ENCODE assay signal across 8 mouse cellular contexts in the genomic region with DNA sequence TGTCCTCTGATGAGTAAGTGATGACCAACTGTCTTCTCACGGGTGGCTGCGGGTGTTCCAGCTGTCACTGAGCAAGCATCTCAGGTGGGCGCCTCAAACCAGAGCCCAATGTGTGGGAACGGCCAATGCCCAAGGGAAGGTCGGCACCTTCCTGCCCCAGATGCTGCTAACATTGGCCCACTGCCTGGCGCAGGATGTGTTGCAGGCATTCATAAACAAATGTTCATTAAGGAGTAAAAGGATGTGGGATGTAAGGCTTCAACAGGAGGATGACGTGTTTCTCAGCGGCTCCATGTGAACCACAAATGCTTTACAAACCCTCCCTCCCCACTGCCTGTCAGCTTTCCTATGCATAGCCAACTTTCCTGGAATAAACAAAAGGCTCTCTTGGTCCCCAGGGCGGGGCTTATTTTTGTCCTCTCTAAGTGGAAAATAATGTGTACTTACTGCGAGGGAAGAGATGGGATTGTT. TPM values are rescaled to one million over a fixed set of nuclear protein-coding genes. Genes with fewer than 3 reads are reported as not detected.
DNase-seq lines count a peak whose midpoint lies in the region; ATAC-seq and TF ChIP-seq lines count a peak whose summit lies in the region.

No protein-coding gene starts in this region.

- peak overlapping the region; percentile 55 for H3K27ac ChIP-seq in kidney, embryonic 16.5 days (ENCODE audit: low read length)
- H3K27ac ChIP-seq in heart, embryonic 14.5 days (replicated peaks in 1 of 2; ENCODE audit: control insufficient read depth in 1 of 2, insufficient read depth in 1 of 2, low read depth in 2 of 2, low read length in 2 of 2), result peak overlapping the region in 1 of 2 experiments; percentile 63; a peak in 3 of 4 replicates
- H3K27ac ChIP-seq in cerebellum, adult 2 months (ENCODE audit: insufficient read depth, low read length), result no peak overlapping the region

- H3K9ac ChIP-seq in kidney, embryonic 16.5 days (replicated peaks; ENCODE audit: low read length), result peak overlapping the region; percentile 55
- H3K9ac ChIP-seq in heart, embryonic 14.5 days (ENCODE audit: low read length), result peak overlapping the region; percentile 69

- no peaks in the 10 kb centered on the region for H3K36me3 ChIP-seq in kidney, embryonic 16.5 days (ENCODE audit: insufficient read depth, low read length)
- no peaks in the 10 kb centered on the region for H3K36me3 ChIP-seq in heart, embryonic 14.5 days (ENCODE audit: control insufficient read depth, insufficient read depth, low read length)

- peak overlapping the region; percentile 36 for H3K4me3 ChIP-seq in kidney, embryonic 16.5 days (ENCODE audit: low read length)
- peak overlapping the region in 1 of 2 experiments; percentile 38; a peak in 2 of 4 replicates for H3K4me3 ChIP-seq in heart, embryonic 14.5 days (ENCODE audit: control insufficient read depth in 1 of 2, insufficient read depth in 1 of 2, low read depth in 1 of 2, low read length in 2 of 2)
- no peak overlapping the region for H3K4me3 ChIP-seq in cerebellum, adult 2 months (replicated peaks; ENCODE audit: insufficient read depth, low read depth, low read length)

- ATAC-seq in kidney, embryonic 16.5 days (ENCODE audit: low FRiP score, low TSS enrichment), result no peak
- ATAC-seq in heart, embryonic 14.5 days (ENCODE audit: insufficient number of reproducible peaks, insufficient read depth, low FRiP score, low read depth), result no peak

- no peak for TF ChIP-seq POLR2A in cerebellum, adult 2 months (IDR thresholded peaks at IDR 0.05; ENCODE audit: borderline replicate concordance, insufficient read depth, low read length)

- peak overlapping the region; percentile 54 for H3K4me2 ChIP-seq in kidney, embryonic 16.5 days (replicated peaks; ENCODE audit: low read depth, low read length)
- H3K4me2 ChIP-seq in heart, embryonic 14.5 days (ENCODE audit: low read length), result peak overlapping the region; percentile 67

- WGBS in kidney, embryonic 16.5 days, result 60% methylated on average over 10 of the region's 10 CpGs
- WGBS in heart, embryonic 14.5 days, result 49% methylated on average over 10 of the region's 10 CpGs
- 63% methylated on average over 10 of the region's 10 CpGs for WGBS in cerebellum, adult 2 months

- TF ChIP-seq CTCF in cerebellum, adult 2 months (IDR thresholded peaks at IDR 0.05; ENCODE audit: borderline replicate concordance, insufficient read depth, low read depth, low read length), result no peak

- H3K9me3 ChIP-seq in kidney, embryonic 16.5 days (ENCODE audit: low read length), result no peaks in the 10 kb centered on the region
- H3K9me3 ChIP-seq in heart, embryonic 14.5 days (ENCODE audit: control insufficient read depth, low read length), result no peaks in the 10 kb centered on the region

- peaks cover 40% of the 10 kb centered on the region for H3K4me1 ChIP-seq in kidney, embryonic 16.5 days (ENCODE audit: insufficient read depth, low read length)
- H3K4me1 ChIP-seq in heart, embryonic 14.5 days (ENCODE audit: control insufficient read depth in 2 of 2, insufficient read depth in 2 of 2, low read length in 2 of 2), result peaks cover 21 to 23% of the 10 kb centered on the region in 2 experiments
- H3K4me1 ChIP-seq in cerebellum, adult 2 months (ENCODE audit: control insufficient read depth, insufficient read depth, low read length), result peaks cover 28% of the 10 kb centered on the region

- DNase-seq in kidney, adult 9 months, result no peak
- DNase-seq in brain, adult 2 months (ENCODE audit: low read depth, low spot score), result peak; percentile 54
- DNase-seq in lung, postnatal 4 days, result peak; percentile 53 to 75
- DNase-seq in cerebellum, adult 2 months, result no peak
- no peak for DNase-seq in layer of hippocampus, postnatal 36 days
- no peak for DNase-seq in adipocyte (ENCODE audit: low spot score)

- no peaks in the 10 kb centered on the region for H3K27me3 ChIP-seq in kidney, embryonic 16.5 days (ENCODE audit: insufficient read depth, low read length)
- H3K27me3 ChIP-seq in heart, embryonic 14.5 days (ENCODE audit: control insufficient read depth, insufficient read depth, low read length), result no peaks in the 10 kb centered on the region; the same call in 1 of the 2 replicates
- no peaks in the 10 kb centered on the region for H3K27me3 ChIP-seq in cerebellum, adult 2 months (ENCODE audit: control insufficient read depth, insufficient read depth, low read length)

RNA-seq across cellular contexts. Expression of gene C1qtnf1, which starts 5.4 kb away (rescaled TPM):
- polyA plus RNA-seq in kidney, embryonic 16.5 days (2015; fragmentation: Nextera tagmentation; extraction: Ambion mirVana), result 8.2 and 8.3 TPM in 2 replicates
- 7.3 and 7.5 TPM in 2 replicates for polyA plus RNA-seq in heart, embryonic 14.5 days (2014; fragmentation: Nextera tagmentation; extraction: Ambion mirVana)
- 1.5 and 1.7 TPM in 2 replicates for polyA plus RNA-seq in cerebellum, adult 2 months (2012; rRNA removed)
- total RNA-seq in layer of hippocampus, postnatal 36 days (2021), result 1 to 10 TPM; 2.2 to 2.7 TPM

RNA-seq across cellular contexts. Expression of gene Cant1, which starts 14.5 kb away (rescaled TPM):
- polyA plus RNA-seq in kidney, embryonic 16.5 days (2015; fragmentation: Nextera tagmentation; extraction: Ambion mirVana), result 30.6 and 30.9 TPM in 2 replicates
- 12.0 and 19.2 TPM in 2 replicates for polyA plus RNA-seq in heart, embryonic 14.5 days (2014; fragmentation: Nextera tagmentation; extraction: Ambion mirVana)
- polyA plus RNA-seq in cerebellum, adult 2 months (2012; rRNA removed), result 41.8 and 42.6 TPM in 2 replicates
- 10 to 100 TPM; 39.9 TPM for total RNA-seq in layer of hippocampus, postnatal 36 days (2021)

RNA-seq across cellular contexts. Expression of gene Lgals3bp, which starts 31.5 kb away (rescaled TPM):
- 14.9 and 18.1 TPM in 2 replicates for polyA plus RNA-seq in kidney, embryonic 16.5 days (2015; fragmentation: Nextera tagmentation; extraction: Ambion mirVana)
- polyA plus RNA-seq in heart, embryonic 14.5 days (2014; fragmentation: Nextera tagmentation; extraction: Ambion mirVana), result 7.2 and 12.7 TPM in 2 replicates
- polyA plus RNA-seq in cerebellum, adult 2 months (2012; rRNA removed), result 23.6 and 24.9 TPM in 2 replicates
- total RNA-seq in layer of hippocampus, postnatal 36 days (2021), result 10 to 100 TPM; 17.1 to 17.3 TPM

RNA-seq across cellular contexts. Expression of gene Engase, which starts 43.2 kb away (rescaled TPM):
- 6.1 and 7.5 TPM in 2 replicates for polyA plus RNA-seq in kidney, embryonic 16.5 days (2015; fragmentation: Nextera tagmentation; extraction: Ambion mirVana)
- 3.1 and 4.8 TPM in 2 replicates for polyA plus RNA-seq in heart, embryonic 14.5 days (2014; fragmentation: Nextera tagmentation; extraction: Ambion mirVana)
- 8.3 and 9.3 TPM in 2 replicates for polyA plus RNA-seq in cerebellum, adult 2 months (2012; rRNA removed)
- 10 to 100 TPM; 15.2 to 15.5 TPM for total RNA-seq in layer of hippocampus, postnatal 36 days (2021)

Comparison
In these comparisons a context has a peak if more than half of its experiments do, and no peak if none do; other contexts are left out.
1. DNase-seq: peak in brain, adult 2 months (single experiment) and lung, postnatal 4 days (2 of 2); none in kidney, adult 9 months (single experiment), cerebellum, adult 2 months (0 of 2), layer of hippocampus, postnatal 36 days (0 of 2) and adipocyte (single experiment).